Mouse (Mus musculus): ENCODE measurements at regions not wholly inside any gene's neighbourhood (a gene's known extent, or its start where the extent isn't known, plus 50 kb on each side); places are given as distances from the start of the nearest gene placed in this dataset.

- TF ChIP-seq CTCF (IDR thresholded peaks at IDR 0.05; ENCODE audit: insufficient read depth, low read length) (no peak), POLR2A (IDR thresholded peaks at IDR 0.05; ENCODE audit: borderline replicate concordance, extremely low read depth, low read depth, low read length) (no peak)
Observed at GRCm38 (mm10) chr9:94083629-94084411, 454.1 kb downstream of the 1190002N15Rik start.
